ENCODE assay signal across 8 mouse cellular contexts in the genomic region with DNA sequence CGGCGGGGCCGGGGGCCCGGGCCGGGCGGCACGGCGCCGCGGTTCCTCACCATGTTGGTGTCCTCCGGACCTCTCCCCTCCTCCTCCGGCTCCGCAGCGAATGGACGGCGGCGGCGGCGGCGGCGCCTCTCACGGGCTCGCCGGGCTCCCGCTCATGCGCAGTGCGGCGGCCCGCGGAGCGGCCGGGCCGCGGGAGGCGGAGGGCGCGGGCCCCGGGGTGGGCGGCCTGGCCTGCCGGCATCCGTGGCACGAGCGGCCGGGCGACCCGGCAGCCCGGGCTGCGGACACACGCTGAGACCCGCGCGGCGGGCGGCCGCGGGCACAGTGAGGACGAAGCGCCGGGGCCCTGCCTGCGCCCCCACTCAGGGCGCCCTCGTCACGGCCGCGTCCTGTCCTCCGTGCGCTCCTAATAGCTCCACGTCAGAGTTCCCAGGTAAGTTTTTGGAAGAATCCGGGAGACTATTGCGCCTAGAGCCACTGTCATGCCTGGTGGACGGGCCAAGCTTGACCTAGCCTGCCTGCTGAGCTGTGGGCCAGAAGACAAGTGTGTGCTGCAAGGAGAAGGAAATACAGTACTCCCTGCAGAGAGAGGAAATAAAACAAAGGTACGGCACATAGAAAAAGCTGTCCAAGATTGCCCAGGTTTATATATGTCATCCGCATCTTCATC. TPM values are rescaled to one million over a fixed set of nuclear protein-coding genes. Genes with fewer than 3 reads are reported as not detected.
DNase-seq lines count a peak whose midpoint lies in the region; ATAC-seq lines count a peak whose summit lies in the region.

No protein-coding gene starts in this region.

- H3K4me3 ChIP-seq in forebrain, embryonic 10.5 days = peak overlapping the region; percentile 90
- peak overlapping the region; percentile 83 for H3K4me3 ChIP-seq in heart, embryonic 15.5 days
- peak overlapping the region; percentile 97 for H3K4me3 ChIP-seq in liver, embryonic 15.5 days (replicated peaks)
- peak overlapping the region; percentile 82 for H3K4me3 ChIP-seq in stomach, embryonic 14.5 days (ENCODE audit: low read depth, low read length)

- peak; percentile 85 for DNase-seq in CD4-positive helper T cell, adult 2 months (ENCODE audit: low read depth, low spot score)
- DNase-seq in brain, adult 2 months (ENCODE audit: low read depth, low spot score) = peak; percentile 81
- peak; percentile 70 for DNase-seq in forebrain, embryonic 10.5 days (ENCODE audit: extremely low spot score, low spot score)
- DNase-seq in kidney, postnatal 14 days = peak; percentile 90
- DNase-seq in neural tube, embryonic 10.5 days (ENCODE audit: extremely low spot score, low spot score) = peak; percentile 83

- peak overlapping the region; percentile 96 for H3K9ac ChIP-seq in heart, embryonic 15.5 days
- peak overlapping the region; percentile 100 for H3K9ac ChIP-seq in liver, embryonic 15.5 days
- H3K9ac ChIP-seq in stomach, embryonic 14.5 days (replicated peaks; ENCODE audit: low read depth, low read length) = peak overlapping the region; percentile 99

- H3K4me2 ChIP-seq in heart, embryonic 15.5 days = peak overlapping the region; percentile 78
- peak overlapping the region; percentile 85 for H3K4me2 ChIP-seq in liver, embryonic 15.5 days
- H3K4me2 ChIP-seq in stomach, embryonic 14.5 days (replicated peaks; ENCODE audit: low read depth, low read length) = peak overlapping the region; percentile 51

- peaks cover 38% of the 10 kb centered on the region for H3K4me1 ChIP-seq in forebrain, embryonic 10.5 days
- H3K4me1 ChIP-seq in heart, embryonic 15.5 days (replicated peaks) = peaks cover 27% of the 10 kb centered on the region
- peaks cover 50% of the 10 kb centered on the region for H3K4me1 ChIP-seq in liver, embryonic 15.5 days (replicated peaks)
- H3K4me1 ChIP-seq in stomach, embryonic 14.5 days (ENCODE audit: control insufficient read depth, insufficient read depth, low read length) = peaks cover 12% of the 10 kb centered on the region

- H3K27me3 ChIP-seq in forebrain, embryonic 10.5 days (ENCODE audit: poor library complexity, severe bottlenecking) = no peaks in the 10 kb centered on the region
- no peaks in the 10 kb centered on the region for H3K27me3 ChIP-seq in heart, embryonic 15.5 days
- H3K27me3 ChIP-seq in liver, embryonic 15.5 days = no peaks in the 10 kb centered on the region
- H3K27me3 ChIP-seq in stomach, embryonic 14.5 days (ENCODE audit: control insufficient read depth, insufficient read depth, low read length) = no peaks in the 10 kb centered on the region

- WGBS in forebrain, embryonic 10.5 days = 1% methylated on average over 46 of the region's 73 CpGs
- under 1% methylated on average over 44 of the region's 73 CpGs for WGBS in heart, embryonic 15.5 days
- under 1% methylated on average over 56 of the region's 73 CpGs for WGBS in liver, embryonic 15.5 days (ENCODE audit: insufficient replicate concordance)
- WGBS in stomach, embryonic 14.5 days = 0% methylated on average over 42 of the region's 73 CpGs

- H3K9me3 ChIP-seq in forebrain, embryonic 10.5 days = no peaks in the 10 kb centered on the region
- H3K9me3 ChIP-seq in heart, embryonic 15.5 days (replicated peaks) = no peaks in the 10 kb centered on the region
- H3K9me3 ChIP-seq in liver, embryonic 15.5 days (replicated peaks) = no peaks in the 10 kb centered on the region
- no peaks in the 10 kb centered on the region for H3K9me3 ChIP-seq in stomach, embryonic 14.5 days (ENCODE audit: control insufficient read depth, low read depth, low read length)

- peak overlapping the region; percentile 97 for H3K27ac ChIP-seq in forebrain, embryonic 10.5 days
- peak overlapping the region; percentile 94 for H3K27ac ChIP-seq in heart, embryonic 15.5 days
- H3K27ac ChIP-seq in liver, embryonic 15.5 days (replicated peaks) = peak overlapping the region; percentile 93
- peak overlapping the region; percentile 91 for H3K27ac ChIP-seq in stomach, embryonic 14.5 days (ENCODE audit: low read length)

- peak; percentile 90 for ATAC-seq in heart, embryonic 15.5 days (replicated peaks; ENCODE audit: insufficient number of reproducible peaks, insufficient read depth, low FRiP score, low read depth)
- ATAC-seq in liver, embryonic 15.5 days (ENCODE audit: insufficient read depth) = peak; percentile 86
- ATAC-seq in stomach, embryonic 14.5 days (ENCODE audit: insufficient number of reproducible peaks, insufficient read depth, low FRiP score, low read depth) = peak; percentile 89

- no peaks in the 10 kb centered on the region; the same call in 1 of the 2 replicates for H3K36me3 ChIP-seq in forebrain, embryonic 10.5 days (replicated peaks)
- H3K36me3 ChIP-seq in heart, embryonic 15.5 days = no peaks in the 10 kb centered on the region; the same call in 1 of the 2 replicates
- H3K36me3 ChIP-seq in liver, embryonic 15.5 days (replicated peaks) = peaks cover 9% of the 10 kb centered on the region
- H3K36me3 ChIP-seq in stomach, embryonic 14.5 days (ENCODE audit: control insufficient read depth, insufficient read depth, low read length) = peaks cover 7% of the 10 kb centered on the region; the same call in 1 of the 2 replicates

RNA-seq across cellular contexts. Expression of gene Dcun1d1, which starts 4.4 kb away (rescaled TPM):
- 111 and 117 TPM in 2 replicates for polyA plus RNA-seq in forebrain, embryonic 10.5 days (2016; fragmentation: Nextera tagmentation; extraction: Ambion mirVana)
- 74.1 and 87.4 TPM in 2 replicates for polyA plus RNA-seq in heart, embryonic 15.5 days (2015; fragmentation: Nextera tagmentation; extraction: Ambion mirVana)
- 85.6 and 91.5 TPM in 2 replicates for polyA plus RNA-seq in liver, embryonic 15.5 days (2015; fragmentation: Nextera tagmentation; extraction: Ambion mirVana)
- 93.3 and 103 TPM in 2 replicates for polyA plus RNA-seq in stomach, embryonic 14.5 days (2014; fragmentation: Nextera tagmentation; extraction: Ambion mirVana)

Comparison
In these comparisons a context has a peak if more than half of its experiments do, and no peak if none do; other contexts are left out.
1. Peak in every context shown above with its lines: DNase-seq, ATAC-seq, H3K4me3 ChIP-seq and H3K27ac ChIP-seq.